Mouse (Mus musculus): Measurements from ENCODE around the gene Gm28036. TPM values are rescaled to one million over a fixed set of nuclear protein-coding genes. Genes with fewer than 3 reads are reported as not detected.

The Gm28036 gene
- total and polyA plus RNA-seq, 3 experiments = 20.4 to 32.3 TPM; not detected in 1

DNA sequence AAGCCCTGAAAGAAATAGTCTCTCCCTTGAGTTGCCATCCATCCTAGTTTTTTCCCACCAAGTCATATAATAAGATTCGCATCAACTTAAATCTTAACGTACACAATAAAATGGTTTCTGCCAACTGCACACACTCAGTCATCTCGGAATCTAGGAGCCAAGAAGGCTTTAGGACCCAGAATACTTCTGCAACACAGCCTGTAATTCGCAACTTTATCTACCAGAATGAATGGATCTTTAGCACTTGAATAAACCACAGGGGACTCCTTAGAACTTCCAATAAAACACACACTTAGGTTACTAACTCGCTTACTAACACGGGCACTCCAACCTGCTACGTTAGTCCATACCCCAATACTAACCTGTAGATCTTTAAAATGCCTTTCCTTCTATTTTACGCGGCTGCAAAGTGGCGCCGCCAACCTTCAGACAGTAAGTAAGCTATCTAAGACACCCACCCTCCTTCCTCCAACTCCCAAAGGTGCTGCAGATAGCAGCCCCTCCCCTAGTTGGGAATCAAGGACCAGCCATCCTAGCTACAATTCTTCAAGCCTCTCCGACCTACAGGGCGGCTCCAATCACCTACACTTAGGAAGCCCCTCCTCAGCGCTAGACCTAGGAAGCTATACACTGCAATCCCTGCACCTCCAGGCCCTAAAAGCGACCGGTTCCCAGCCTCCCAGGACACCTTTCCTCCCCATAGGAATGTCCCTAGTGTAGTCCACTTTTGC is 16.1 kb downstream of the Gm28036 start:
- peak overlapping the region; percentile 66 to 95 for H3K4me3 ChIP-seq (ENCODE audit: control insufficient read depth in 1 of 2, insufficient read depth in 1 of 2, low read depth in 2 of 2, low read length in 2 of 2)
- TF ChIP-seq MYC (IDR thresholded peaks at IDR 0.05; ENCODE audit: low read depth, low read length) = 0 out of 2 replicates have a peak, but pooled peaks have one; percentile 47
- no peak for TF ChIP-seq ELF1 (IDR thresholded peaks at IDR 0.05; ENCODE audit: low read depth, low read length)
- TF ChIP-seq MXI1 (IDR thresholded peaks at IDR 0.05; ENCODE audit: low read depth, low read length) = peak; percentile 67
- TF ChIP-seq SIN3A (IDR thresholded peaks at IDR 0.05; ENCODE audit: low read length) = peak; percentile 93
- 0 out of 2 replicates have a peak, but pooled peaks have one; percentile 13 for TF ChIP-seq TBP (IDR thresholded peaks at IDR 0.05; ENCODE audit: low read depth, low read length)
- 0 out of 4 replicates have a peak, but pooled peaks of 1 of the 2 experiments have one; percentile 31 for TF ChIP-seq EP300 (IDR thresholded peaks at IDR 0.05; ENCODE audit: low read depth in 1 of 2, low read length in 2 of 2)
- 0 out of 2 replicates have a peak, but pooled peaks have one; percentile 85 for TF ChIP-seq CHD1 (IDR thresholded peaks at IDR 0.05; ENCODE audit: low read depth, low read length)
- 0 out of 2 replicates have a peak, but pooled peaks have one; percentile 10 for TF ChIP-seq ZKSCAN1 (IDR thresholded peaks at IDR 0.05; ENCODE audit: low read depth, low read length)
- TF ChIP-seq ETS1 (IDR thresholded peaks at IDR 0.05; ENCODE audit: low read depth, low read length) = peak; percentile 31; the same call in 1 of the 2 replicates
- no peak for TF ChIP-seq TCF12 (IDR thresholded peaks at IDR 0.05; ENCODE audit: low read depth, low read length)
- TF ChIP-seq GATA1 (IDR thresholded peaks at IDR 0.05; ENCODE audit: low read depth, low read length) = peak; percentile 8; the same call in 1 of the 2 replicates
- TF ChIP-seq ZMIZ1 (IDR thresholded peaks at IDR 0.05; ENCODE audit: low read depth, low read length) = no peak
- no peak for TF ChIP-seq BHLHE40 (IDR thresholded peaks at IDR 0.05; ENCODE audit: borderline replicate concordance, low read depth, low read length)
- peaks cover 5 to 28% of the 10 kb centered on the region in 2 experiments; a peak in 3 of 4 replicates for H3K36me3 ChIP-seq (ENCODE audit: control insufficient read depth in 1 of 2, insufficient read depth in 2 of 2, low read length in 2 of 2)
- no peaks in the 10 kb centered on the region for H3K27me3 ChIP-seq (ENCODE audit: control insufficient read depth in 1 of 2, insufficient read depth in 2 of 2, low read length in 2 of 2)
- no peaks in the 10 kb centered on the region for H3K9me3 ChIP-seq (replicated peaks; ENCODE audit: insufficient read depth, low read length)
- H3K4me1 ChIP-seq (ENCODE audit: control insufficient read depth in 1 of 2, insufficient read depth in 2 of 2, low read length in 2 of 2) = peaks cover 9 to 16% of the 10 kb centered on the region in 2 experiments
- peak overlapping the region; percentile 78 for H3K27ac ChIP-seq (ENCODE audit: control insufficient read depth, low read depth, low read length)
- peaks cover 54% of the 10 kb centered on the region for H3K79me2 ChIP-seq (ENCODE audit: control insufficient read depth, insufficient read depth, low read length, poor library complexity)
- H3K9ac ChIP-seq (ENCODE audit: control insufficient read depth, low read depth, low read length, poor library complexity, severe bottlenecking) = peak overlapping the region; percentile 98
- peak; percentile 77 for DNase-seq (ENCODE audit: low read depth, low spot score)

DNA sequence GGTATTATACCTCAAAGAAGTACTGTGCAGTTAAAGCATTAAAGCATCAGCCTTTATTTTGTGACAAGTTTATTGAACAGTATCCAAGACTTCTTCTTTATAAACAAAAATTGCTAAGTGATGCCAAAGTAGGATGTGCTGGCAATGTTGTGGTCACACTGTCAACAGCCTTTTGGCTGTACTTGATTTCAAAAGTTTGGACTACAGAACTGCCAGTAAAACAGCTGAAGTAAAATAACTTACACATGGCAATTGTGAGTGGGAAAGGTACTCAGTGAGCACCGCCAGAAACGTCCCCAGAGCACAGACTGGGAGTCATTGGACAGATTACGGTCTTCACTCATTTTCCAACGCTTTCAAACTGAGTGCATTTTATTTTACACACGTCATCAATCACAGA is 35.0 kb downstream of the Gm28036 start:
- no peak for TF ChIP-seq MXI1 (IDR thresholded peaks at IDR 0.05; ENCODE audit: low read depth, low read length)
- TF ChIP-seq MAX (IDR thresholded peaks at IDR 0.05; ENCODE audit: low read length) = no peak
- TF ChIP-seq EP300 (IDR thresholded peaks at IDR 0.05; ENCODE audit: low read depth in 1 of 2, low read length in 2 of 2) = no peak
- no peak for TF ChIP-seq POLR2AphosphoS2 (IDR thresholded peaks at IDR 0.05; ENCODE audit: low read length)
- no peak for TF ChIP-seq ZKSCAN1 (IDR thresholded peaks at IDR 0.05; ENCODE audit: low read depth, low read length)
- TF ChIP-seq USF2 (IDR thresholded peaks at IDR 0.05; ENCODE audit: borderline replicate concordance in 1 of 2, insufficient read depth in 1 of 2, low read depth in 1 of 2, low read length in 2 of 2) = no peak
- TF ChIP-seq POLR2A (IDR thresholded peaks at IDR 0.05; ENCODE audit: control insufficient read depth in 1 of 2, insufficient read depth in 1 of 2, low read depth in 1 of 2, low read length in 2 of 2, poor library complexity in 1 of 2) = no peak
- TF ChIP-seq TAL1 (IDR thresholded peaks at IDR 0.05; ENCODE audit: low read length) = no peak
- no peak for TF ChIP-seq TBP (IDR thresholded peaks at IDR 0.05; ENCODE audit: low read depth, low read length)
- no peak for TF ChIP-seq SIN3A (IDR thresholded peaks at IDR 0.05; ENCODE audit: low read length)
- no peak for TF ChIP-seq MYC (IDR thresholded peaks at IDR 0.05; ENCODE audit: low read depth, low read length)
- TF ChIP-seq ZNF384 (IDR thresholded peaks at IDR 0.05; ENCODE audit: low read depth, low read length) = no peak
- no peak for TF ChIP-seq RAD21 (IDR thresholded peaks at IDR 0.05; ENCODE audit: low read depth, low read length)
- TF ChIP-seq USF1 (IDR thresholded peaks at IDR 0.05; ENCODE audit: low read depth, low read length) = no peak
- TF ChIP-seq NRF1 (IDR thresholded peaks at IDR 0.05; ENCODE audit: insufficient read depth, low read depth, low read length, poor library complexity, severe bottlenecking) = no peak
- no peak for TF ChIP-seq CTCF (IDR thresholded peaks at IDR 0.05 in 2 of 3, conservative IDR thresholded peaks at IDR 0.05 in 1 of 3; ENCODE audit: control insufficient read depth in 1 of 3, insufficient read depth in 1 of 3, low read depth in 2 of 3, low read length in 3 of 3, poor library complexity in 1 of 3, severe bottlenecking in 1 of 3)
- no peak for TF ChIP-seq ELF1 (IDR thresholded peaks at IDR 0.05; ENCODE audit: low read depth, low read length)
- no peak overlapping the region for H3K4me3 ChIP-seq (ENCODE audit: control insufficient read depth in 1 of 2, insufficient read depth in 1 of 2, low read depth in 2 of 2, low read length in 2 of 2)
- no peak overlapping the region for H3K27ac ChIP-seq (ENCODE audit: control insufficient read depth, low read depth, low read length)
- H3K4me1 ChIP-seq (ENCODE audit: control insufficient read depth in 1 of 2, insufficient read depth in 2 of 2, low read length in 2 of 2) = no peaks in the 10 kb centered on the region; a peak in 1 of 4 replicates
- H3K27me3 ChIP-seq (ENCODE audit: control insufficient read depth in 1 of 2, insufficient read depth in 2 of 2, low read length in 2 of 2) = no peaks in the 10 kb centered on the region
- no peak for DNase-seq (ENCODE audit: low read depth, low spot score)
- H3K36me3 ChIP-seq (ENCODE audit: control insufficient read depth in 1 of 2, insufficient read depth in 2 of 2, low read length in 2 of 2) = peaks cover 2 to 6% of the 10 kb centered on the region in 2 experiments; a peak in 3 of 4 replicates
- no peak overlapping the region for H3K9ac ChIP-seq (ENCODE audit: control insufficient read depth, low read depth, low read length, poor library complexity, severe bottlenecking)
- H3K9me3 ChIP-seq (replicated peaks; ENCODE audit: insufficient read depth, low read length) = no peaks in the 10 kb centered on the region
- H3K79me2 ChIP-seq (ENCODE audit: control insufficient read depth, insufficient read depth, low read length, poor library complexity) = no peaks in the 10 kb centered on the region; the same call in 1 of the 2 replicates

Measured in MEL (cell line).